Mouse (Mus musculus): ENCODE measurements around the gene Shq1.

The Shq1 gene

GRCm38 (mm10) chr6:100674974-100675373, 4.0 kb upstream of the Shq1 start:
- in situ Hi-C loops (cut with MboI; ENCODE audit: low pct_unique_long_range_greater_than_20kb in 1 of 2, low sequenced_read_pairs in 2 of 2, unreplicated experiment in 1 of 2), result loop anchor here (25.0 kb wide), 1 partner anchor 187 kb away; no protein-coding TSS in a partner anchor

GRCm38 (mm10) chr6:100671401-100671800, 444 bp upstream of the Shq1 start:
- in situ Hi-C loops (cut with MboI; ENCODE audit: low pct_unique_long_range_greater_than_20kb in 1 of 2, low sequenced_read_pairs in 2 of 2, unreplicated experiment in 1 of 2), result loop anchor here (25.0 kb wide), 1 partner anchor 191 kb away; no protein-coding TSS in a partner anchor

GRCm38 (mm10) chr6:100670370-100670841, 551 bp downstream of the Shq1 start:
- in situ Hi-C loops (cut with MboI; ENCODE audit: low pct_unique_long_range_greater_than_20kb in 1 of 2, low sequenced_read_pairs in 2 of 2, unreplicated experiment in 1 of 2), result loop anchor here (25.0 kb wide), 1 partner anchor 192 kb away; no protein-coding TSS in a partner anchor

DNA sequence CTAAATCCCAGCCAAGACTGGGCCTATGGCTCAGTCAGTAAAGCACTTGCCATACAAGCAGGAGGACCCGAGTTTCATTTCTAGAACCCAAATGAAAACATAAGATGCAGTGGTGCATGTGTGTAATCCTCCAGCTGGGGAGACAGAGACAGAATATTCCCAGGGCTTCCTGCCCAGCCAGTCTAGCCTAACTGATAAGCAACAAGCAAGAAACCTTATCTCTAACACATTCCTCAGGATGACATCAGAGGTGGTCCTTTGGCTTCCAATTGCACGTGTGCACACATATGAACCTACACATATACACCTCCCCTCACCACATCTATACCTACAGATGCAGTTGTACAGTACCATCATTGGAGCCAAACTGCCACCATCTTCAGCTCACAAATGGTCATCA, 2.1 kb downstream of the Shq1 start:
- in situ Hi-C loops (cut with MboI; ENCODE audit: low pct_unique_long_range_greater_than_20kb in 1 of 2, low sequenced_read_pairs in 2 of 2, unreplicated experiment in 1 of 2), result loop anchor here (25.0 kb wide), 1 partner anchor 193 kb away; no protein-coding TSS in a partner anchor

GRCm38 (mm10) chr6:100667644-100668043, 3.3 kb downstream of the Shq1 start:
- in situ Hi-C loops (cut with MboI; ENCODE audit: low pct_unique_long_range_greater_than_20kb in 1 of 2, low sequenced_read_pairs in 2 of 2, unreplicated experiment in 1 of 2), result loop anchor here (25.0 kb wide), 1 partner anchor 195 kb away; no protein-coding TSS in a partner anchor

DNA sequence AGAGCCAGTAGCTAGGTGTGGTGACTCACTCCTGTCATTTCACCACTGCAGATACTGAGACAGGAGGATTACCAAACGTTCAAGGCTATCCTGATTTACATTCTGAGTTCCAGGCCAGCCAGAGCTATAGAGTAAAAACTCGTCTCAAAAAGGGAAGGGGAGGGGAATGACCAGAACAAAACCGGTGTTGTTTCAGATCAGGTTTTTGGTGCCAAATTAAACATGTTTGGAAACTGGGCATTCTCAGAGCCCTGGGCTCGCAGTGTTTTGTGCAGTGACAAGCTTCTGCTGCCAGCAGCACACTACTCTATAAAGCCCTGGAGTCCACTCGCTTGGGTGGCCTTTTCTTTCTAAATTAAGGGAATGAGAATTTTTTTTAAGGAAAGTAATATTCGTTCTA, 8.7 kb downstream of the Shq1 start:
- in situ Hi-C loops (cut with MboI; ENCODE audit: low pct_unique_long_range_greater_than_20kb in 1 of 2, low sequenced_read_pairs in 2 of 2, unreplicated experiment in 1 of 2), result loop anchor here (25.0 kb wide), 1 partner anchor 200 kb away; no protein-coding TSS in a partner anchor

DNA sequence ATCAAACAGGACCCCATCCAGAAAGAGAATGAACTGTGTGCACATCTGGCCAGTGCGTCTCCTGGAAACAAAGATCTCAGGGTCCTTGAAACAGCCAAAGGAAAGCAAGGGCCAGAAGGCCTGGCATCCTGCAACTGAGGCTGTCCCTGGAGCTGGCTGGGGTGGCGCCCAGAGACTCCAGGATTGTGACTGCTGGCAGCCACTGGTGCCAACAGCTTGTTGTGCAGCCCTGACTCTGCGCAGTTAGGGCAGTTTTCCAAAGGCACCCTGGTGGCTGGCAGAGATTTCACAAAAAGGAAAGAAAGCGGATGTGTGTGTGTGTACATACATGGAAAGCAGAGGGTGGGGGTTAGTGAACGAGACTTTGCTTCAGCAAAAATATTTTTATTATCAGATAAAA, 10.6 kb downstream of the Shq1 start:
- in situ Hi-C loops (cut with MboI; ENCODE audit: low pct_unique_long_range_greater_than_20kb in 1 of 2, low sequenced_read_pairs in 2 of 2, unreplicated experiment in 1 of 2), result loop anchor here (25.0 kb wide), 1 partner anchor 202 kb away; no protein-coding TSS in a partner anchor

DNA sequence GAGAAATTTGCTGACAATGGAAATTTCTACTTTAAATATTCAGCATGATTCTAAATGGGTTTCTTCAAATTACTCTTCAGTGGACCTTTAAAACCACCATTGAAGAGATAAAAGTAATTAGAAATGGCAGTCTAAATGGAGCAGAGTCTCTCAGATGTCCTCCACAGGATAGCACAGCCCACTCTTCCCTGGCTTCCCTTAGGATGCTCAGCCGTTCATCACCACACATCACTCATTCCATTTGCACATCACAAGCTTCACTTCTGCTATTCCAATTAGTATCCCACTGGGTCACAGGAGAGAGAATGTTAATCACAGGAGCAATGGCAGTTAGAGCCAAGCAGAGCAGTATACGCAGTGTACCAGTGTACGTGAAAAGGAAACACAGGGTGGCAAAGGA, 18.4 kb downstream of the Shq1 start:
- in situ Hi-C loops (cut with MboI; ENCODE audit: low pct_unique_long_range_greater_than_20kb in 1 of 2, low sequenced_read_pairs in 2 of 2, unreplicated experiment in 1 of 2), result loop anchor here (25.0 kb wide), 1 partner anchor 210 kb away; no protein-coding TSS in a partner anchor

- in situ Hi-C loops (cut with MboI; ENCODE audit: low pct_unique_long_range_greater_than_20kb in 1 of 2, low sequenced_read_pairs in 2 of 2, unreplicated experiment in 1 of 2), result no loop called here
Measured at GRCm38 (mm10) chr6:100647196-100647595, 23.8 kb downstream of the Shq1 start.

DNA sequence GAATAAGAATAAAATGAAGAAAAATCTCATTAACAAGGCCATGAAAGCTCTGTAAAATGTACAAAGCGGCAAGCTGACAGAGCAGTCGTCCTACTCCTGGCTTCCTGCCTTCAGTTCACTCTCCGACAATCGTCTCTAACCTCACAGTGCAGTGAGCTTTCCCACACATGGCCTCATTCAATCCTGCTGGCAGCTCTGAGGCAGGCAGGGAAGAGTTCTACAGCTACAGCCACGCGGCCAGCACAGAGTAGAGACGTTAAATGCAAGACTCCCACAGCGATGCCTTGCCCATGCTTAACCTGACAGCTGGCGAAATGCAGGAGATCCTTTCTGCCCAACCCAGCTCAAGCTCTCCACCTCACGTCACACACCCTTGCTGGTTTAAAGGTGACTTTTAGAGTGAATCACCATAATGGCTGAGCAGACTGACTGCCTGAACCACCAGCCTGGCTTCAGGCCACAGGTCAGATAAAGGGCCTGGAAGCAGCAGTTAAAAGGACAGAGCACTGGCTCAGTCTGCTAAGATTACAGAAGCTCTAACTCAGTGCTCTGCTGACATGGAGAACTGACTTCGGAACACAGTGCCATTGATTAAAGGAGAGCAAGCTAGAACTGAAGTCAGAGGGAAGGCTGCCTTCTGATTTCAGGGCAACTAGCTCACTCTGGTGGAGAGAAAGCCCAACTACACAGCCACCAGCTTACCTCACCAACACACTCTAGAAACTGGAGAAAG, 25.3 kb downstream of the Shq1 start:
- in situ Hi-C loops (cut with MboI; ENCODE audit: low pct_unique_long_range_greater_than_20kb in 1 of 2, low sequenced_read_pairs in 2 of 2, unreplicated experiment in 1 of 2), result no loop called here

DNA sequence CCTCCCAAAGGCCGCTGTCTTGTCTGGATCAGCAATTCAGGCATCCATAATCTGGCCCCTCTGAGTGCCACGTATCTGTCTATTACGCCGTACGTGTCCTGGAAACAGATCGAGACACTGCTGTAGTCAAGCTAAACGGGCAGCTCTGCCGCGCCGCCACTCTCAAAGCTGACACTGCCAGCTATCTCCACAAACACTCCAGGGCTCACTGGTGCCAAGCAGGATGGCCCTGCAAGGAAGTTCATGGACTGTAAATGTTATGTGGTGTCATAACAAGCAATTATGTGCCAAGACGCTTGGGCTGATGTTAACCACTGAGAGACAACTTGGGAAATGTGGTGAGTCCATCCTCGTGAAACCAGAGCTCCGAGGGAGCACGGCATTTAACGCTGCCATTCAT, 26.3 kb downstream of the Shq1 start:
- in situ Hi-C loops (cut with MboI; ENCODE audit: low pct_unique_long_range_greater_than_20kb in 1 of 2, low sequenced_read_pairs in 2 of 2, unreplicated experiment in 1 of 2), result no loop called here

DNA sequence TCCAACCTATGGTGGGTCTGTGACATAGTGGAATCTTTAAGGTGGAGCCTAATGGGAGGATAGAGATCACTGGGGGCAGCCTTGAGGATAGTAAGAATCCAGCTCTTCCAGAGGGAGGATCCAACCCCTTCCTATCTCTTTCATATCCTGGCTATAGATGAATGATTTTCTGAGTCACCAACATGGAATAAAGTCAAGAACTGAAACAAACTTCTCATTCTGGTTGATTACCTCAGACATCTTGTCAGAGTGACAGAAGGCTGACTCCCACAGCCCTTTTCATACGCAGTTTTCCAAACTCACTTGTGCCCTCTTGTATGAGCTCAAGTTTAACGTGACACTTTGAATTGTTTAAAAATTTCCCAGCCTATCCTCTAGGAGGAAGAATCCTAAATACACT, 28.2 kb downstream of the Shq1 start:
- in situ Hi-C loops (cut with MboI; ENCODE audit: low pct_unique_long_range_greater_than_20kb in 1 of 2, low sequenced_read_pairs in 2 of 2, unreplicated experiment in 1 of 2), result no loop called here

GRCm38 (mm10) chr6:100640591-100640990, 30.4 kb downstream of the Shq1 start:
- in situ Hi-C loops (cut with MboI; ENCODE audit: low pct_unique_long_range_greater_than_20kb in 1 of 2, low sequenced_read_pairs in 2 of 2, unreplicated experiment in 1 of 2), result no loop called here

DNA sequence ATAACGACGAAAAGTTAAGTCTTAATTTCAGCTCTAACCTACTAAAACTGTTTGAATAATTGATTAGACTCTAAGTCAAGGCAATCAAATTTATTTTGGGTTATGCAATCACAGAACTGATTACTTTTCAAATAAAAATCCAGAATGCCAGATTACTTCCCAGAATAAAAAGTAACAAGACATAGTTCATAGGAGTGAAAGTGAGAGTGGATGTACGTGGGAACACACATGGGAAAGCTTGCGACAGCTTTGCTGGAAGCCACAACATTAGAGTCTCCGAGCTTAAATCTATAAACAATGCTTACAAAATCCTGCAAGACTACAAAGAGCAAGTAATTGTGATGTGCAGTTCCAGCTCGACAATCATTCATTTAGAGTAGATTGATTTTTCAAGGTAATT, 41.9 kb downstream of the Shq1 start:
- in situ Hi-C loops (cut with MboI; ENCODE audit: low pct_unique_long_range_greater_than_20kb in 1 of 2, low sequenced_read_pairs in 2 of 2, unreplicated experiment in 1 of 2), result no loop called here

- in situ Hi-C loops (cut with MboI; ENCODE audit: low pct_unique_long_range_greater_than_20kb in 1 of 2, low sequenced_read_pairs in 2 of 2, unreplicated experiment in 1 of 2), result no loop called here
Measured at GRCm38 (mm10) chr6:100628223-100628622, 42.7 kb downstream of the Shq1 start.

- in situ Hi-C loops (cut with MboI; ENCODE audit: low pct_unique_long_range_greater_than_20kb in 1 of 2, low sequenced_read_pairs in 2 of 2, unreplicated experiment in 1 of 2), result no loop called here
Measured at GRCm38 (mm10) chr6:100623922-100624321, 47.0 kb downstream of the Shq1 start.

DNA sequence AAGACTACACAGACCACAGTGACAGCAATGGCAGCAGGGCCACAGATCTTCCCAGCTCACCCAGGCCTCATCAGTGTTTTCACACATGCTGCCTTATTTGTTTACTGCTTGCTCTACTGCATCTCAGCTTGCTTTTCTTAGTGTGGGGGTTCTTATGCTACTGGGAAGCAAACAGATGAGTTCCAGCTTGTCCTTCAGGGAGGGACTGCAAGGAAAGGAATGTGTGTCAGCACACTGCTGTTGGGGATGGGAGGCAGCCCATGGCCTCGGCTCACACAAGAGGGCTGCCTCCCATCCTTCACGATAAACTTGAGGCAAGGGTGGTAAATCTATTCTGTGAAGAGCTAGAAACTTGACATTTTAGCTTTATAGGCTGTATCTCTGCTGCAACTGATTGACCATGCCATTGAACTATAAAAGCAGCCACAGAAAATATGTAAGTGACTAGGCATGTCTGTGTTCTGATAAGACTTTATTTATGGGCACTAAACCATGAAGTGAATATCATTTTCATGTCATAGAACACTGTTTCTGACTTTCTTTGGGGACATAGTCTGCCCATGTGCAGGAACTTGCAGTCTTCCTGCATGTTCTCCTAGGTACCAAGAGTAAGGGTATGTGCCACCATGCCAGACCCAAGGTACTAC, 48.0 kb downstream of the Shq1 start:
- in situ Hi-C loops (cut with MboI; ENCODE audit: low pct_unique_long_range_greater_than_20kb in 1 of 2, low sequenced_read_pairs in 2 of 2, unreplicated experiment in 1 of 2), result no loop called here

- in situ Hi-C loops (cut with MboI; ENCODE audit: low pct_unique_long_range_greater_than_20kb in 1 of 2, low sequenced_read_pairs in 2 of 2, unreplicated experiment in 1 of 2), result no loop called here
Measured at GRCm38 (mm10) chr6:100620411-100620810, 50.5 kb downstream of the Shq1 start.

DNA sequence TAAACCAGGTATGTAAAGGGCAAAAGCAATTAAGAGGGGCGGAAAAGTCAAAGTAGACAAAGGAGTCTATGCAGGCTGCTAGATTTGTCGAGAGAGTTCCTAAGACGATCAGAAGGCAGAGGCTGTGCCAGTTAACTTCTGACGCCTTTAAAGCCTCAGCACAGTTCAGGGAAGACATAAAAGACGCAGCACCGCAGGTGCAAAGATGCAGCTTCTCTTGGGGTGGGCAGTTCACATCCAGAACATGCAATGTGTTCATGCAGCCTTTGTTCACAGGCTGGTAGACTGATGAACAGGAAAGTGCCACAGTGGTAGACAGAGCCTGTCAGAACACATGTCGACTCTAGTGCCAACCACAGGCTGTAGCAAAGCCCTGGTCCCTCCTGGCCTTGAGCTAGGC, 51.6 kb downstream of the Shq1 start:
- in situ Hi-C loops (cut with MboI; ENCODE audit: low pct_unique_long_range_greater_than_20kb in 1 of 2, low sequenced_read_pairs in 2 of 2, unreplicated experiment in 1 of 2), result no loop called here

DNA sequence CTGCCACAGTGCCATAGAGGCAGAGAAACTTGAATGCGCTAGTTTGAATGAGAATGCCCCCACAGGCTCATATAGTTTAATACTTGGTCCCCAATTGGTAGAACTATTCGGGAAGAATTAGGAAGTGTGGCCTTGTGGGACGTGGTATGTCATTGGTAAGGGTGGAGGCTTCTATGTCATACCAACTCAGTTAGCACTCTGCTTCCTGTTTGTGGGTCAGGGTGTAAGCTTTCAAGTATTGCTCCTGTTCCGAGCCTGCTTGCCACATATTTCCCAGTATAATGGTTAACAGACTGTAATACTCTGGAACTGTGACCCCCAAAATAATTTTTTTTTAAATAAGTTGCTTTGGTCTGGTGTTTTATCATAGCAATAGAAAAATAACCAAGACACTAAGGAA, 54.8 kb downstream of the Shq1 start:
- in situ Hi-C loops (cut with MboI; ENCODE audit: low pct_unique_long_range_greater_than_20kb in 1 of 2, low sequenced_read_pairs in 2 of 2, unreplicated experiment in 1 of 2), result no loop called here
